In genomic region chr2:43793105-43793504, GRCm38 (mm10) we compare ENCODE assay signal across 23 mouse cellular contexts. TPM values are rescaled to one million over a fixed set of nuclear protein-coding genes. Genes with fewer than 3 reads are reported as not detected.
DNase-seq lines count a peak whose midpoint lies in the region; ATAC-seq and TF ChIP-seq lines count a peak whose summit lies in the region.
"Had no signal": no experiment of that assay in that cellular context is flagged by ENCODE, and none has a peak within 500 bp of the region (broad histone marks: within the 10 kb centered on the region; RNA-seq: fewer than 3 reads in every experiment).

No protein-coding gene starts in this region.

- no peaks in the 10 kb centered on the region for H3K27me3 ChIP-seq in MEL (ENCODE audit: control insufficient read depth in 1 of 2, insufficient read depth in 2 of 2, low read length in 2 of 2)
- no peaks in the 10 kb centered on the region for H3K27me3 ChIP-seq in liver, embryonic 13.5 days
- H3K27me3 ChIP-seq in liver, postnatal 0 days (ENCODE audit: insufficient read depth, low read length), result no peaks in the 10 kb centered on the region

- TF ChIP-seq CTCF in MEL (IDR thresholded peaks at IDR 0.05 in 2 of 3, conservative IDR thresholded peaks at IDR 0.05 in 1 of 3; ENCODE audit: control insufficient read depth in 1 of 3, insufficient read depth in 1 of 3, low read depth in 2 of 3, low read length in 3 of 3, poor library complexity in 1 of 3, severe bottlenecking in 1 of 3), result no peak
- no peak for TF ChIP-seq CTCF in liver, postnatal 0 days (IDR thresholded peaks at IDR 0.05; ENCODE audit: low read depth)

- WGBS in liver, embryonic 13.5 days (ENCODE audit: insufficient replicate concordance), result 10% methylated on average over 3 of the region's 3 CpGs
- 38% methylated on average over 3 of the region's 3 CpGs for WGBS in liver, postnatal 0 days (ENCODE audit: insufficient replicate concordance)

- H3K4me2 ChIP-seq in liver, embryonic 13.5 days, result no peak overlapping the region
- no peak overlapping the region for H3K4me2 ChIP-seq in liver, postnatal 0 days (ENCODE audit: low read depth, low read length)
- H3K4me2 ChIP-seq: forebrain, embryonic 15.5 days; hindbrain, embryonic 12.5 days had no signal

- H3K27ac ChIP-seq in MEL (ENCODE audit: control insufficient read depth, low read depth, low read length), result peak overlapping the region; percentile 34; the same call in 1 of the 2 replicates
- H3K27ac ChIP-seq in liver, embryonic 13.5 days, result no peak overlapping the region
- 0 out of 2 replicates have a peak overlapping the region, but pooled peaks have one; percentile 12 for H3K27ac ChIP-seq in liver, postnatal 0 days (ENCODE audit: low read depth)
- H3K27ac ChIP-seq: embryonic facial prominence, embryonic 10.5 days; forebrain, embryonic 15.5 days; heart, embryonic 10.5 days; hindbrain, embryonic 12.5 days had no signal

- no peaks in the 10 kb centered on the region for H3K79me2 ChIP-seq in MEL (ENCODE audit: control insufficient read depth, insufficient read depth, low read length, poor library complexity)

- no peaks in the 10 kb centered on the region for H3K9me3 ChIP-seq in MEL (replicated peaks; ENCODE audit: insufficient read depth, low read length)
- H3K9me3 ChIP-seq in liver, embryonic 13.5 days (replicated peaks), result no peaks in the 10 kb centered on the region
- no peaks in the 10 kb centered on the region for H3K9me3 ChIP-seq in liver, postnatal 0 days (ENCODE audit: low read length)
- H3K9me3 ChIP-seq: embryonic facial prominence, embryonic 10.5 days; forebrain, embryonic 15.5 days; heart, embryonic 10.5 days; hindbrain, embryonic 12.5 days had no signal

- DNase-seq in MEL (ENCODE audit: low read depth, low spot score), result peak; percentile 52
- peak; percentile 23 for DNase-seq in liver, embryonic 13.5 days
- DNase-seq in liver, postnatal 0 days, result no peak
- DNase-seq in left cerebral cortex, postnatal 25 days (ENCODE audit: low spot score in 2 of 2), result no peak
- DNase-seq in adrenal gland, postnatal 4 days (ENCODE audit: low spot score in 2 of 2), result no peak
- DNase-seq in left cerebral cortex, postnatal 4 days, result no peak
- DNase-seq in gastrocnemius, postnatal 14 days, result no peak
- DNase-seq: adrenal gland, adult 2 months; adrenal gland, postnatal 25 days; cerebellum, adult 11 months; cerebellum, adult 8-10 months; cerebellum, postnatal 25 days; heart, adult 18-20 months; heart, postnatal 10 days; heart, postnatal 4 days had no signal

- peak; percentile 75 for ATAC-seq in erythroid progenitor cell, adult 5-6 weeks (replicated peaks; ENCODE audit: low FRiP score, poor library complexity, severe bottlenecking)
- ATAC-seq in liver, embryonic 13.5 days (ENCODE audit: low read depth), result peak; percentile 85
- ATAC-seq in liver, postnatal 0 days, result peak; percentile 58
- ATAC-seq: forebrain, embryonic 15.5 days; hindbrain, embryonic 16.5 days had no signal

- peak; percentile 68 to 70 for TF ChIP-seq EP300 in MEL (IDR thresholded peaks at IDR 0.05; ENCODE audit: low read depth in 1 of 2, low read length in 2 of 2)
- TF ChIP-seq EP300 in liver, postnatal 0 days (IDR thresholded peaks at IDR 0.05; ENCODE audit: low read depth), result peak; percentile 77

- H3K4me1 ChIP-seq in MEL (ENCODE audit: control insufficient read depth in 1 of 2, insufficient read depth in 2 of 2, low read length in 2 of 2), result peaks cover 3 to 7% of the 10 kb centered on the region in 2 experiments; a peak in 2 of 4 replicates
- H3K4me1 ChIP-seq in liver, embryonic 13.5 days (replicated peaks), result peaks cover 31% of the 10 kb centered on the region
- peaks cover 4% of the 10 kb centered on the region; the same call in 1 of the 2 replicates for H3K4me1 ChIP-seq in liver, postnatal 0 days (ENCODE audit: insufficient read depth)
- H3K4me1 ChIP-seq: heart, embryonic 10.5 days; hindbrain, embryonic 12.5 days had no signal

- no peak for TF ChIP-seq POLR2A in MEL (IDR thresholded peaks at IDR 0.05; ENCODE audit: control insufficient read depth in 1 of 2, insufficient read depth in 1 of 2, low read depth in 1 of 2, low read length in 2 of 2, poor library complexity in 1 of 2)

- TF ChIP-seq RAD21 in MEL (IDR thresholded peaks at IDR 0.05; ENCODE audit: low read depth, low read length), result no peak

- no peak overlapping the region for H3K4me3 ChIP-seq in MEL (ENCODE audit: control insufficient read depth in 1 of 2, insufficient read depth in 1 of 2, low read depth in 2 of 2, low read length in 2 of 2)
- no peak overlapping the region for H3K4me3 ChIP-seq in liver, embryonic 13.5 days (replicated peaks)
- no peak overlapping the region for H3K4me3 ChIP-seq in liver, postnatal 0 days (ENCODE audit: low read depth, low read length)
- H3K4me3 ChIP-seq: embryonic facial prominence, embryonic 10.5 days; erythroblast, embryonic 14.5 days; forebrain, embryonic 15.5 days; heart, embryonic 10.5 days; hindbrain, embryonic 12.5 days had no signal

- H3K9ac ChIP-seq in MEL (ENCODE audit: control insufficient read depth, low read depth, low read length, poor library complexity, severe bottlenecking), result no peak overlapping the region
- H3K9ac ChIP-seq in liver, embryonic 13.5 days, result no peak overlapping the region
- no peak overlapping the region for H3K9ac ChIP-seq in liver, postnatal 0 days (replicated peaks)
- H3K9ac ChIP-seq: forebrain, embryonic 15.5 days; hindbrain, embryonic 12.5 days had no signal

- intact Hi-C loops in left cerebral cortex, postnatal 25 days (cut with DNase I), result no loop called here
- intact Hi-C loops in left cerebral cortex, postnatal 4 days (cut with DNase I), result no loop called here
- intact Hi-C loops in gastrocnemius, postnatal 14 days (cut with DNase I; ENCODE audit: low total_unique reads), result loop anchor here (10.0 kb wide), 1 partner anchor 52 kb away; no protein-coding TSS in a partner anchor

- H3K36me3 ChIP-seq in MEL (ENCODE audit: control insufficient read depth in 1 of 2, insufficient read depth in 2 of 2, low read length in 2 of 2), result peaks cover 0 to 10% of the 10 kb centered on the region in 2 experiments; a peak in 2 of 4 replicates
- no peaks in the 10 kb centered on the region for H3K36me3 ChIP-seq in liver, embryonic 13.5 days
- no peaks in the 10 kb centered on the region for H3K36me3 ChIP-seq in liver, postnatal 0 days (replicated peaks; ENCODE audit: insufficient read depth, low read length)
- H3K36me3 ChIP-seq: embryonic facial prominence, embryonic 10.5 days; forebrain, embryonic 15.5 days; heart, embryonic 10.5 days; hindbrain, embryonic 12.5 days had no signal

TF ChIP-seq in MEL, 35 proteins besides CTCF, POLR2A, EP300 and RAD21:
- TF ChIP-seq MEF2A (IDR thresholded peaks at IDR 0.05; ENCODE audit: extremely low read depth, insufficient replicate concordance, low read depth, low read length, poor library complexity, severe bottlenecking) (peak; percentile 30; the same call in 1 of the 2 replicates), TCF12 (IDR thresholded peaks at IDR 0.05; ENCODE audit: low read depth, low read length) (peak; percentile 71), MYC (IDR thresholded peaks at IDR 0.05; ENCODE audit: low read depth, low read length) (0 out of 2 replicates have a peak, but pooled peaks have one; percentile 23), TAL1 (IDR thresholded peaks at IDR 0.05; ENCODE audit: low read length) (peak; percentile 51), UBTF (IDR thresholded peaks at IDR 0.05; ENCODE audit: borderline replicate concordance, insufficient read depth, low read depth, low read length) (no peak), ETS1 (IDR thresholded peaks at IDR 0.05; ENCODE audit: low read depth, low read length) (peak; percentile 67), CHD1 (IDR thresholded peaks at IDR 0.05; ENCODE audit: low read depth, low read length) (no peak), GATA1 (IDR thresholded peaks at IDR 0.05; ENCODE audit: low read depth, low read length) (peak; percentile 74), MAZ (IDR thresholded peaks at IDR 0.05; ENCODE audit: low read depth, low read length) (no peak)
TF ChIP-seq in MEL: peak in this region for 6.

RNA-seq across cellular contexts. Expression of gene Arhgap15, which starts 44.5 kb away (rescaled TPM):
- 1.5 and 4.0 TPM in 2 replicates for total RNA-seq in MEL (2012; rRNA removed)
- polyA plus RNA-seq in MEL (2012; ENCODE audit: insufficient read depth in 1 of 2, insufficient read length in 2 of 2, low read depth in 1 of 2, low replicate concordance in 2 of 2, missing spikeins in 1 of 2), result 1 to 10 TPM in 1 of 2 experiments, not detected in 1; 2.8 TPM
- total RNA-seq in erythroid progenitor cell, adult 5-6 weeks (2015; ENCODE audit: low replicate concordance), result 20.9 and 39.8 TPM in 2 replicates
- total RNA-seq in erythroid progenitor cell, adult 5-6 weeks (2017; ENCODE audit: low replicate concordance), result 9.7 and 21.3 TPM in 2 replicates
- 4.5 and 6.1 TPM in 2 replicates for polyA plus RNA-seq in liver, embryonic 13.5 days (2015; fragmentation: Nextera tagmentation; extraction: Ambion mirVana)
- polyA plus RNA-seq in liver, postnatal 0 days (2015; fragmentation: Nextera tagmentation; extraction: Ambion mirVana), result 5.3 and 6.3 TPM in 2 replicates
- 10 to 100 TPM; 10.3 to 10.5 TPM for total RNA-seq in left cerebral cortex, postnatal 25 days (2021)
- total RNA-seq in adrenal gland, postnatal 4 days (2021), result 1 to 10 TPM; 1.2 to 2.3 TPM
- 1 to 10 TPM; 2.1 to 2.6 TPM for total RNA-seq in left cerebral cortex, postnatal 4 days (2021)
- under 1 TPM; 0.53 to 0.66 TPM for total RNA-seq in gastrocnemius, postnatal 14 days (2021)
- polyA plus RNA-seq: C2C12 had no signal

Comparison
In these comparisons a context has a peak if more than half of its experiments do, and no peak if none do; other contexts are left out.
1. DNase-seq: peak in MEL (single experiment) and liver, embryonic 13.5 days (single experiment); none in liver, postnatal 0 days (single experiment), left cerebral cortex, postnatal 25 days (0 of 2), adrenal gland, postnatal 4 days (0 of 2), left cerebral cortex, postnatal 4 days (single experiment) and gastrocnemius, postnatal 14 days (single experiment).
2. Peak in every context shown above with its lines, with median percentiles within 50 percentile points of each other: ATAC-seq.